Mouse (Mus musculus): Measurements from ENCODE around the gene Trim45.

Gene Trim45

GRCm38 (mm10) chr3:100921825-100922505 is at the start of gene Trim45:
TSS of gene Trim45 (plus strand) at chr3:100922202.
- peak; percentile 99 to 100 for DNase-seq (ENCODE audit: low spot score in 2 of 2)

GRCm38 (mm10) chr3:100877057-100877456 is 44.9 kb upstream of the Trim45 start:
- no peak for DNase-seq (ENCODE audit: low spot score in 2 of 2)

GRCm38 (mm10) chr3:100881403-100881802 is 40.6 kb upstream of the Trim45 start:
- DNase-seq (ENCODE audit: low spot score in 2 of 2), result no peak

- DNase-seq (ENCODE audit: low spot score in 2 of 2), result no peak
Observed at GRCm38 (mm10) chr3:100881843-100882634, 40.0 kb upstream of the Trim45 start.

- DNase-seq (ENCODE audit: low spot score in 2 of 2), result no peak
Observed at GRCm38 (mm10) chr3:100889234-100889633, 32.8 kb upstream of the Trim45 start.

GRCm38 (mm10) chr3:100890406-100890805 is 31.6 kb upstream of the Trim45 start:
- no peak for DNase-seq (ENCODE audit: low spot score in 2 of 2)

- DNase-seq (ENCODE audit: low spot score in 2 of 2), result no peak
Observed at GRCm38 (mm10) chr3:100892383-100893335, 29.3 kb upstream of the Trim45 start.

- no peak for DNase-seq (ENCODE audit: low spot score in 2 of 2)
Observed at GRCm38 (mm10) chr3:100895500-100895899, 26.5 kb upstream of the Trim45 start.

- DNase-seq (ENCODE audit: low spot score in 2 of 2), result no peak
Observed at GRCm38 (mm10) chr3:100906128-100906527, 15.9 kb upstream of the Trim45 start.

GRCm38 (mm10) chr3:100906916-100907315 is 15.1 kb upstream of the Trim45 start:
- no peak for DNase-seq (ENCODE audit: low spot score in 2 of 2)

GRCm38 (mm10) chr3:100908594-100908993 is 13.4 kb upstream of the Trim45 start:
- no peak for DNase-seq (ENCODE audit: low spot score in 2 of 2)

- no peak for DNase-seq (ENCODE audit: low spot score in 2 of 2)
Observed at GRCm38 (mm10) chr3:100910621-100911020, 11.4 kb upstream of the Trim45 start.

- no peak for DNase-seq (ENCODE audit: low spot score in 2 of 2)
Observed at GRCm38 (mm10) chr3:100911026-100911425, 11.0 kb upstream of the Trim45 start.

GRCm38 (mm10) chr3:100911498-100912213 is 10.3 kb upstream of the Trim45 start:
- DNase-seq (ENCODE audit: low spot score in 2 of 2), result no peak

- peak; percentile 33 to 51 for DNase-seq (ENCODE audit: low spot score in 2 of 2)
Observed at GRCm38 (mm10) chr3:100916844-100917243, 5.2 kb upstream of the Trim45 start.

- no peak for DNase-seq (ENCODE audit: low spot score in 2 of 2)
Observed at GRCm38 (mm10) chr3:100920611-100921140, 1.3 kb upstream of the Trim45 start.

GRCm38 (mm10) chr3:100922506-100923375 is 739 bp downstream of the Trim45 start:
- DNase-seq (ENCODE audit: low spot score in 2 of 2), result peak in 1 of 2 experiments; percentile 35

- peak; percentile 27 to 37 for DNase-seq (ENCODE audit: low spot score in 2 of 2)
Observed at GRCm38 (mm10) chr3:100924065-100924732, 2.2 kb downstream of the Trim45 start.

- DNase-seq (ENCODE audit: low spot score in 2 of 2), result no peak
Observed at GRCm38 (mm10) chr3:100925176-100925575, 3.2 kb downstream of the Trim45 start.

Measured in right cerebral cortex, adult 2 months (tissue).